Mouse (Mus musculus) liver, postnatal 0 days (tissue): ENCODE measurements around the gene Gkn2.

Source experiments
- CTCF ChIP-seq: sonication (generic); IDR thresholded peaks from 2 replicates; pipeline ENCODE4 v1.5.1; 2016; ENCODE audit warnings: antibody characterized with exemption, low read depth
- EP300 ChIP-seq: IDR thresholded peaks from 2 replicates; pipeline ENCODE4 v1.6.1; 2016; ENCODE audit warnings: antibody characterized with exemption, low read depth, mild to moderate bottlenecking

DNA sequence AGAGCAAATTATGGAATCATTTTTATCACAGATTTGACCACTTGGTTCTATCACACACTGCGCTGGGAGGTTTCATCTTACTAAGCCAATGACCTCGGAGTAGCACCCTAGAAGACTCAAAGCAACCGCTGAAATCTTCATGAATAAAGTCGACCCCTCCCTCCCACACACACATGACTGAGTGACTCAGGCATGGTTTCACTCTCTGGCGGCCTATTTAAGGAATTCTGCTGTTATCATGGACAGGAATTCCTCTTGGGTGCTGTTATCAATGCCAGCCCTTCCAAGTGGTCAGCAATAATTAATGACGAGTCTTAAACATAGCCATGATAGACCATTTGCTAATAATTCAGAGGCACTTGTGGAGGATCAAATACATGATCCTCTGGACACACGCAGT is 49.1 kb downstream of the Gkn2 start:
- TF ChIP-seq CTCF (no peak), EP300 (no peak)
